Mouse (Mus musculus): Measurements from ENCODE around the gene Stard7. TPM values are rescaled to one million over a fixed set of nuclear protein-coding genes. Genes with fewer than 3 reads are reported as not detected.
"Not testable (repeated sequence)": the region's sequence is repeated elsewhere in the genome, so short reads cannot be mapped to it uniquely, and the experiment has no call there.

Gene Stard7
- polyA plus RNA-seq, 1 experiment from 2014 or later: 86.9 TPM

- no peak for ATAC-seq (ENCODE audit: low FRiP score)
- Histone ChIP-seq H3K4me2 (replicated peaks) (no peak overlapping the region), H3K27me3 (no peaks in the 10 kb centered on the region), H3K27ac (no peak overlapping the region), H3K9me3 (replicated peaks) (no peaks in the 10 kb centered on the region), H3K4me3 (no peak overlapping the region), H3K9ac (no peak overlapping the region), H3K36me3 (peaks cover 67% of the 10 kb centered on the region), H3K4me1 (no peaks in the 10 kb centered on the region)
- WGBS: 85% methylated on average over 4 of the region's 4 CpGs
These were observed 22.2 kb downstream of the Stard7 start for GRCm38 (mm10) chr2:127292250-127292649.

- Histone ChIP-seq H3K36me3 (peaks cover 80% of the 10 kb centered on the region), H3K27me3 (no peaks in the 10 kb centered on the region), H3K9me3 (replicated peaks) (no peaks in the 10 kb centered on the region), H3K4me1 (no peaks in the 10 kb centered on the region), H3K4me3 (no peak overlapping the region), H3K4me2 (replicated peaks) (no peak overlapping the region), H3K27ac (no peak overlapping the region), H3K9ac (no peak overlapping the region)
- no peak for ATAC-seq (ENCODE audit: low FRiP score)
- 94% methylated on average over 7 of the region's 7 CpGs for WGBS
These were observed 27.2 kb downstream of the Stard7 start for GRCm38 (mm10) chr2:127297001-127297805.

DNA sequence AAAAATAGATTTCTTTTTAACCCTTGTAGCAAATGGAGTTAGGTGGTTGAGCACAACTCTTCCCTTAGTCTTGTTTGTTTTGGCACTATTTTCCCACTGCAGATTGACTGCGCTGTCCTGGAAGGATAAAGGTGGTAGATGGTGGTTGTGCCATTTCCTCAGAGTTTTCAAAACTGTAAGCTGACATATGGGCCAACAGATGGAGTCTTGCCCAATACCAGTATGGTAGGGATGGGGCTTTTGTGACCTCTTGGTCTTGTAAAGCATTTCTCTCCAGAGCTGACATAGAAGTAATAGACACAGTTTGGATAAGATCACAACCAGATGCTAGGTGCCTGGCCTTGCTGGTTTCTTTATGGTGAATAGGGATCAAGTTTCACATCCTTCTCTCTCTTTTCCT lies 28.0 kb downstream of the Stard7 start:
- no peak overlapping the region for H3K4me3 ChIP-seq
- H3K27ac ChIP-seq: no peak overlapping the region
- no peak overlapping the region for H3K4me2 ChIP-seq (replicated peaks)
- no peak for ATAC-seq (ENCODE audit: low FRiP score)
- 95% methylated on average over 1 of the region's 1 CpGs for WGBS
- peaks cover 73% of the 10 kb centered on the region for H3K36me3 ChIP-seq
- no peaks in the 10 kb centered on the region for H3K9me3 ChIP-seq (replicated peaks)
- H3K9ac ChIP-seq: no peak overlapping the region
- H3K27me3 ChIP-seq: no peaks in the 10 kb centered on the region
- no peaks in the 10 kb centered on the region for H3K4me1 ChIP-seq

DNA sequence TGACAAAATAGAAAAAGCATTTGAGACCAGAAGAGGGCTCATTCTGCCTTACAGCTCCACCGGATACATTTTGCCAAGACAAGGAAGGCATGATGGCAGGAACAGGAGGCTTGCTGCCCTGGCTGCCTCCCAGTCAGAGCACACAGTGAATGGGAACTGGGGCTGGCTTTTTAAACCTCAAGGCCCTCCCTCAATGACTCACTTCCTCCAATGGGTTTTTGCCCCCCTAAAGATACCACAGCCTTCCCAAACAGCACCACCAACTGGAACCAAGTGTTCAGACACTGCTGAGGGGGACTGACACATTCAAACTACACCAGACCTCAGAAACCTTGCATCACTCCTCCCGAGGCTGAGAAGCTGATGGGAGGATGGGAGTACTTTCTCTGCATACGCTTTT lies 30.7 kb downstream of the Stard7 start:
- Histone ChIP-seq H3K4me3 (no peak overlapping the region), H3K4me1 (no peaks in the 10 kb centered on the region), H3K27ac (no peak overlapping the region), H3K9ac (no peak overlapping the region), H3K9me3 (replicated peaks) (no peaks in the 10 kb centered on the region), H3K4me2 (replicated peaks) (no peak overlapping the region), H3K36me3 (peaks cover 52% of the 10 kb centered on the region), H3K27me3 (no peaks in the 10 kb centered on the region)
- 88% methylated on average over 3 of the region's 3 CpGs for WGBS
- no peak for ATAC-seq (ENCODE audit: low FRiP score)

DNA sequence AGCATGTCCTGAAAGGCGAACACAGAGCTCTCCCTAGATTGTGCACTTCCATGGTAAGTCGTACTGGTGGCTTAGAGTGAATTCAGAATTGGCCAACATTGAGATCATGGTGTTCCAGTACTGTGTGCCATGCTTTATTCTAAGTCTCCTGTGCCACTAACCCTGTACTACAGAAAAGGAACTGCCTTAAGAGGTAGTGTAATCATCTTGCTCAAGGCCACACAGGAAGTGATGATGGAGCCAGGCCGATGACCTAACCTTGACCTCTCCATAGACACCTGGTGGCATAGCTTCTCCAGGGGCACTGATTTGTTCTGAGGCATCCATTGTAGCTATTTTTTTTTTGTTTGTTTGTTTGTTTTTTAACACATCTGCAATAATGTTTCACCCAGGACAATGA lies 31.9 kb downstream of the Stard7 start:
- no peak overlapping the region for H3K9ac ChIP-seq
- WGBS: 93% methylated on average over 3 of the region's 3 CpGs
- H3K27ac ChIP-seq: no peak overlapping the region
- no peak for ATAC-seq (ENCODE audit: low FRiP score)
- H3K27me3 ChIP-seq: no peaks in the 10 kb centered on the region
- H3K36me3 ChIP-seq: peaks cover 40% of the 10 kb centered on the region
- H3K4me2 ChIP-seq (replicated peaks): no peak overlapping the region
- H3K9me3 ChIP-seq (replicated peaks): no peaks in the 10 kb centered on the region
- H3K4me3 ChIP-seq: no peak overlapping the region
- no peaks in the 10 kb centered on the region for H3K4me1 ChIP-seq

DNA sequence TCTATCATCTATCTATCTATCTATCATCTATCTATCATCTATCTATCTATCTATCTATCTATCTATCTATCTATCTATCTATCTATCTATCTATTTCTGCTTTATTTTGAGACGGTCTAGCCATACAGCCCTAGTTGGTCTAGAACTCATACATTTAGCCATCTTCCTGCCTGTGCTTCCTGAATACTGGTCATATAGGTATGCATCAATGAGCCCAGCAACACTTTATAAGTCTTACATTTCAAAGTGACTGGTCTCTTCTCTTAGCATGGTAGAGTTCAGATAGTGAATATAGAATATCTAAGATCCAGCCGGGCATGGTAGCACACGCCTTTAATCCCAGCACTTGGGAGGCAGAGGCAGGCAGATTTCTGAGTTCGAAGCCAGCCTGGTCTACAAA lies 34.2 kb downstream of the Stard7 start:
- H3K9me3 ChIP-seq (replicated peaks); H3K4me2 ChIP-seq (replicated peaks); H3K9ac ChIP-seq; H3K27ac ChIP-seq; H3K4me1 ChIP-seq; ATAC-seq (ENCODE audit: low FRiP score); H3K27me3 ChIP-seq; H3K4me3 ChIP-seq: not testable (repeated sequence)
- H3K36me3 ChIP-seq: peaks cover 18% of the 10 kb centered on the region
- 93% methylated on average over 4 of the region's 4 CpGs for WGBS

DNA sequence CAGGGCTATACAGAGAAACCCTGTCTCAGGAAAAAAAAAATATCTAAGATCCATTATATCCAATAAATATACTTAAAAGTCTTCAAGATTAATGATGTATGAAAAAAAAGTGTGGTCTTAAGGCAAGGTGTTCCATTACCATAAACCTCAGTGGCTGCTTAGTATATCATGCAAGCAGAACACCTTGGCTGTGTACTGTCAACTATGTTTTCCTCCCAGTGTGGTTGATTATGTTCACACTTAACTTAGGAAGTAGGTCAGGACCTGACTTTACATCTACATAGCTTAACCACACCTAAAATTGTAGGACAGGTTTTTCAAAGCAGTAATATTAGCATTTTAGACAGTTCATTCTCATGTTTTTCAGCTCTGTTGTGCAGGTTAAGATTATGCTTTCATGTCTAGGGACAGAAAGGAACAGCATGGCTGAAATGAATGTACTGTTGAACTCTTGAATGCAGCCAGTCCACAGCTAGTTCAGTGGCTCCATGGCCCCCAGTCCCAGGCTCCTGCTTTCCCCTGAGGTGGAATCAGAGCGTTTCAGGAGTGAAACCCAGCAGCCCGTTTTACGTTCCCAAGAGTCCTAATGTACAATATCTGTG lies 34.7 kb downstream of the Stard7 start:
- 81% methylated on average over 3 of the region's 3 CpGs for WGBS
- no peak overlapping the region for H3K9ac ChIP-seq
- H3K27ac ChIP-seq: no peak overlapping the region
- H3K36me3 ChIP-seq: peaks cover 13% of the 10 kb centered on the region
- H3K9me3 ChIP-seq (replicated peaks): no peaks in the 10 kb centered on the region
- H3K4me3 ChIP-seq: no peak overlapping the region
- no peaks in the 10 kb centered on the region for H3K4me1 ChIP-seq
- ATAC-seq (ENCODE audit: low FRiP score): no peak
- no peaks in the 10 kb centered on the region for H3K27me3 ChIP-seq
- no peak overlapping the region for H3K4me2 ChIP-seq (replicated peaks)

DNA sequence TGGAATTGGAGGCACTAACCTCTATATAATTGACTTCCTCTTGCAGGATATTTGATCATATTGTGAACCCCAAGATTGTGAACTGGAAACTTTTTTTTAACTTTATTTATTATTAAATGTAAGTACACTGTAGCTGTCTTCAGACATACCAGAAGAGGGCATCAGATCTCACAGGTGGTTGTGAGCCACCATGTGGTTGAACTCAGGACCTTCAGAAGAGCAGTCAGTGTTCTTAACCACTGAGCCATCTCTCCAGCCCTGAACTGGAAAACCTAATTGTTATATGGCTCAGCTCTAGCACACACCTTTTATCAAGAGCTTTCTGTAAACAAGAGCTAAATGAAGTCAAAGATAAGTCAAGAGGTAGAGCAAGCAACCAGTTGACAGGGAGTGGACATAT lies 36.1 kb downstream of the Stard7 start:
- no peak overlapping the region for H3K4me2 ChIP-seq (replicated peaks)
- H3K4me1 ChIP-seq: no peaks in the 10 kb centered on the region
- no peak overlapping the region for H3K27ac ChIP-seq
- no peaks in the 10 kb centered on the region for H3K27me3 ChIP-seq
- no peak overlapping the region for H3K9ac ChIP-seq
- H3K9me3 ChIP-seq (replicated peaks): no peaks in the 10 kb centered on the region
- H3K4me3 ChIP-seq: no peak overlapping the region
- ATAC-seq (ENCODE audit: low FRiP score): no peak
- peaks cover under 1% of the 10 kb centered on the region; the same call in 1 of the 2 replicates for H3K36me3 ChIP-seq

DNA sequence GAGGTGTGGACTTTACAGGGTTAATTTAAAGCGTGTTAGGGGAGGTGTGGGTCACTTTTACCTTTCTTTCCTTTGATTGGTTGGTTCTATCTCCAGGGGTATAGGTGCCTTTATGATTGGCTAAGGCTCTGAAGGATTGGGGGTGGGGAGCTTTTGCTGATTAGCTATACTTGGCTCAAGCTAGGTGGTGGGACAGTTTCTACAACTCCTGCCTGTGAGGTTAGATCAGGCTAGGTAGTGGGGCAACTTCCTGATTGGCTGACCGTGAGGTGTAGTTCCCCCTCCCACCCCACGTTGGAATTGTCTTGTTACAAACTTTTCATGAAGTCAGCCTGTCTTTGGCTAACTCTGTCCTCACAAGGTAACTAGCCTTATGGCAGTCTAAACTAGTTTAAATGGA lies 37.2 kb downstream of the Stard7 start:
- ATAC-seq (ENCODE audit: low FRiP score): no peak
- WGBS: 41% methylated on average over 3 of the region's 3 CpGs

DNA sequence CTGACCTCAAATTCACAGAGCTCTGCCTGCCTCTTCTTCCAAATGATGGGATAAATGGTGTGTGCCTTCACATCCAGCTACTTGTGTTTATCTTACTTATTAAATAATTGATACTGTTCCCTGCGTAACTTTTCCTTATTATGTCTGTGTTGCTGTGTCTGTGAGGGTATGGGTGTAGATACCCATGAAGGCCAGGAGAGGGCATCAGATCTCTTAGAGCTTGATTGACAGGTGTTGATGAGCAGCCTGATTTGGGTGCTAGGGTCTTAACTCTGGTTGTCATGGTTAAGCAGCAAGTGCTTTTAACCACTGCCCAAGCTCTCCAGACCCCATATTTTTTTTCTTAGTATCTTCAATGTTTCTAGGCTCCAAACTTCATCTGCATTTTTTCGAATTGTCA lies 38.6 kb downstream of the Stard7 start:
- no peaks in the 10 kb centered on the region for H3K36me3 ChIP-seq
- ATAC-seq (ENCODE audit: low FRiP score): no peak
- no peak overlapping the region for H3K27ac ChIP-seq
- H3K27me3 ChIP-seq: no peaks in the 10 kb centered on the region
- WGBS: 95% methylated on average over 2 of the region's 2 CpGs
- no peak overlapping the region for H3K9ac ChIP-seq
- H3K4me3 ChIP-seq: no peak overlapping the region
- no peaks in the 10 kb centered on the region for H3K4me1 ChIP-seq
- H3K4me2 ChIP-seq (replicated peaks): no peak overlapping the region
- no peaks in the 10 kb centered on the region for H3K9me3 ChIP-seq (replicated peaks)

More for the DNA sequence above, 37.2 kb downstream of the Stard7 start:
- no peaks in the 10 kb centered on the region for H3K27me3 ChIP-seq
- H3K9ac ChIP-seq: no peak overlapping the region
- no peaks in the 10 kb centered on the region for H3K4me1 ChIP-seq
- H3K36me3 ChIP-seq: no peaks in the 10 kb centered on the region
- H3K4me3 ChIP-seq: no peak overlapping the region
- H3K9me3 ChIP-seq (replicated peaks): no peaks in the 10 kb centered on the region
- H3K4me2 ChIP-seq (replicated peaks): no peak overlapping the region
- no peak overlapping the region for H3K27ac ChIP-seq

- no peaks in the 10 kb centered on the region for H3K4me1 ChIP-seq
- no peaks in the 10 kb centered on the region for H3K36me3 ChIP-seq
These were observed 40.2 kb downstream of the Stard7 start for GRCm38 (mm10) chr2:127310246-127310645.

GRCm38 (mm10) chr2:127310685-127311084 lies 40.7 kb downstream of the Stard7 start:
- no peak overlapping the region for H3K4me2 ChIP-seq (replicated peaks)
- ATAC-seq (ENCODE audit: low FRiP score): no peak
- H3K9ac ChIP-seq: no peak overlapping the region
- H3K27me3 ChIP-seq: no peaks in the 10 kb centered on the region
- WGBS: 91% methylated on average over 7 of the region's 7 CpGs
- no peaks in the 10 kb centered on the region for H3K36me3 ChIP-seq
- no peak overlapping the region for H3K4me3 ChIP-seq
- no peaks in the 10 kb centered on the region for H3K4me1 ChIP-seq
- H3K9me3 ChIP-seq (replicated peaks): no peaks in the 10 kb centered on the region
- no peak overlapping the region for H3K27ac ChIP-seq

More at GRCm38 (mm10) chr2:127310246-127310645, 40.2 kb downstream of the Stard7 start:
- Histone ChIP-seq H3K27me3 (no peaks in the 10 kb centered on the region), H3K4me2 (replicated peaks) (no peak overlapping the region), H3K27ac (no peak overlapping the region), H3K9me3 (replicated peaks) (no peaks in the 10 kb centered on the region), H3K4me3 (no peak overlapping the region), H3K9ac (no peak overlapping the region)
- no peak for ATAC-seq (ENCODE audit: low FRiP score)
- WGBS: 57% methylated on average over 2 of the region's 2 CpGs

- H3K36me3 ChIP-seq: no peaks in the 10 kb centered on the region
- no peaks in the 10 kb centered on the region for H3K27me3 ChIP-seq
- ATAC-seq (ENCODE audit: low FRiP score): no peak
- H3K9ac ChIP-seq: no peak overlapping the region
- WGBS: 89% methylated on average over 1 of the region's 1 CpGs
- no peaks in the 10 kb centered on the region for H3K9me3 ChIP-seq (replicated peaks)
- H3K27ac ChIP-seq: no peak overlapping the region
- H3K4me1 ChIP-seq: no peaks in the 10 kb centered on the region
- H3K4me3 ChIP-seq: no peak overlapping the region
- H3K4me2 ChIP-seq (replicated peaks): no peak overlapping the region
These were observed 41.2 kb downstream of the Stard7 start for GRCm38 (mm10) chr2:127311193-127311592.
